Mouse (Mus musculus) ES-Bruce4 (cell line): ENCODE data around the gene Rnf135.

Experiments
- CTCF ChIP-seq: IDR thresholded peaks from one replicate; pipeline ENCODE4 v1.8.1; 2011; ENCODE audit warnings: low read depth, low read length
- EP300 ChIP-seq: IDR thresholded peaks from 2 replicates; pipeline ENCODE4 v1.6.1; 2011; ENCODE audit warnings: low read depth, low read length; ENCODE audit not compliant: insufficient read depth

DNA sequence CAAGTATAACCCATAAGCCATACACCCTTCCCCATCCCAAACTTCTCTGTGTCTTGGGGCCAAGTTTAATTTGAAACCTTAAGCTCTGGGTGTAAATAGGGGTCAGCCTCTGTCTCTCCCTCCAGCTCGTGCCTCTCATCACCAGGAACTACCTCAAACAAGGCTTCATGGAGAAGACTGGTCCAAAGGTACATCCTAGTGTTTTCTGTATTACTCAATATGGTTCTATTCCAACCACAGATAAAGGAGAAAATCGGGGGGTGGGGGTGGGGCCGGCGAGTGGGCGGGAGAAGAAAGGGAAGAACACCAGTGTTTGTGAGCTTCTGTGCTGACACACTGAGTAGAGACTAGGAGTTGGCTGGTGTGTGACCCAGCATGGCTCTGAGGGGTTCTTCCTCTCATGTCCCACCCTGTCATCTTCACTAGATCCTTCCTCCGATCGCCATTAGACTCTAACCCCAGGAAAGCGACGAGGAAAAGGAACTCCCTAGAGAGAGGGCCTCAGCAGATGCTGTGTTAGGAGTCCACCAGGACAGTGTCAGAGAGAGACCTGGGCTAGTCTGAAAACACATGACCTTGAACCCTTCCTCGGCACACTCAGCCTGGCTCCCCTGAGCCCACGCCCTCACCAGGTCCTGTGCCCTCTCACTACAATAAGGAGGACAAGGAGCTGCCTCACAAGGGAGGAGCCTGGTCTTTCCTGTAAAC is 9.5 kb upstream of the Rnf135 start:
- TF ChIP-seq EP300, result 0 out of 2 replicates have a peak, but pooled peaks have one; percentile 10
- TF ChIP-seq CTCF, result no peak
